Mouse (Mus musculus): ENCODE measurements around the gene Entpd3.

Entpd3 gene

GRCm38 (mm10) chr9:120581941-120582618 is 42.5 kb downstream of the Entpd3 start:
- no peak for DNase-seq (ENCODE audit: low read depth)

- DNase-seq (ENCODE audit: low read depth), result peak; percentile 95
Observed at GRCm38 (mm10) chr9:120582619-120583308, 43.1 kb downstream of the Entpd3 start.

- no peak for DNase-seq (ENCODE audit: low read depth)
Observed at GRCm38 (mm10) chr9:120583314-120583713, 43.7 kb downstream of the Entpd3 start.

GRCm38 (mm10) chr9:120586546-120586945 is 46.9 kb downstream of the Entpd3 start:
- DNase-seq (ENCODE audit: low read depth), result peak; percentile 90

GRCm38 (mm10) chr9:120591490-120591889 is 51.9 kb downstream of the Entpd3 start:
- DNase-seq (ENCODE audit: low read depth), result no peak

GRCm38 (mm10) chr9:120593383-120594101 is 53.9 kb downstream of the Entpd3 start:
- DNase-seq (ENCODE audit: low read depth), result no peak

- no peak for DNase-seq (ENCODE audit: low read depth)
Observed at GRCm38 (mm10) chr9:120594839-120595238, 55.2 kb downstream of the Entpd3 start.

GRCm38 (mm10) chr9:120595306-120595705 is 55.7 kb downstream of the Entpd3 start:
- DNase-seq (ENCODE audit: low read depth), result no peak

- DNase-seq (ENCODE audit: low read depth), result no peak
Observed at GRCm38 (mm10) chr9:120601488-120602171, 62.0 kb downstream of the Entpd3 start.

- no peak for DNase-seq (ENCODE audit: low read depth)
Observed at GRCm38 (mm10) chr9:120602172-120602838, 62.7 kb downstream of the Entpd3 start.

GRCm38 (mm10) chr9:120602839-120603511 is 63.4 kb downstream of the Entpd3 start:
- DNase-seq (ENCODE audit: low read depth), result peak; percentile 58

GRCm38 (mm10) chr9:120603512-120603908 is 63.9 kb downstream of the Entpd3 start:
- no peak for DNase-seq (ENCODE audit: low read depth)

GRCm38 (mm10) chr9:120603956-120604355 is 64.3 kb downstream of the Entpd3 start:
- DNase-seq (ENCODE audit: low read depth), result no peak

- DNase-seq (ENCODE audit: low read depth), result no peak
Observed at GRCm38 (mm10) chr9:120611055-120611454, 71.4 kb downstream of the Entpd3 start.

- DNase-seq (ENCODE audit: low read depth), result no peak
Observed at GRCm38 (mm10) chr9:120614059-120614458, 74.4 kb downstream of the Entpd3 start.

Measured in c-Kit-positive CD71-negative TER-119-negative erythroid progenitor cells, embryonic 14.5 days (primary cell).